Mouse (Mus musculus) testis, postnatal 14 days (tissue): ENCODE data around the gene Myo7a.

ENCODE experiments used
- DNase-seq: peaks from one replicate; pipeline ENCODE4 v3.0.0; 2021; ENCODE audit warnings: low spot score

Gene Myo7a

GRCm38 (mm10) chr7:98103002-98103941 is 16.1 kb downstream of the Myo7a start:
- peak; percentile 65 for DNase-seq

GRCm38 (mm10) chr7:98102488-98102887 is 16.8 kb downstream of the Myo7a start:
- DNase-seq = no peak

GRCm38 (mm10) chr7:98097557-98097956 is 21.8 kb downstream of the Myo7a start:
- DNase-seq = peak; percentile 77

- DNase-seq = no peak
Observed at GRCm38 (mm10) chr7:98095852-98096251, 23.5 kb downstream of the Myo7a start.

GRCm38 (mm10) chr7:98086346-98086745 is 33.0 kb downstream of the Myo7a start:
- DNase-seq = no peak

GRCm38 (mm10) chr7:98085314-98085713 is 34.0 kb downstream of the Myo7a start:
- no peak for DNase-seq

- DNase-seq = no peak
Observed at GRCm38 (mm10) chr7:98084541-98085293, 34.6 kb downstream of the Myo7a start.

GRCm38 (mm10) chr7:98082376-98082775 is 36.9 kb downstream of the Myo7a start:
- DNase-seq = no peak

- no peak for DNase-seq
Observed at GRCm38 (mm10) chr7:98077453-98077852, 41.9 kb downstream of the Myo7a start.

- peak; percentile 75 for DNase-seq
Observed at GRCm38 (mm10) chr7:98071620-98072019, 47.7 kb downstream of the Myo7a start.

GRCm38 (mm10) chr7:98066229-98066628 is 53.1 kb downstream of the Myo7a start:
- no peak for DNase-seq

- DNase-seq = no peak
Observed at GRCm38 (mm10) chr7:98054942-98055341, 64.4 kb downstream of the Myo7a start.

GRCm38 (mm10) chr7:98054461-98054860 is 64.9 kb downstream of the Myo7a start:
- DNase-seq = no peak

- DNase-seq = peak; percentile 40
Observed at GRCm38 (mm10) chr7:98051980-98052379, 67.3 kb downstream of the Myo7a start.

GRCm38 (mm10) chr7:98048101-98048824 is 71.1 kb downstream of the Myo7a start:
- DNase-seq = no peak

- no peak for DNase-seq
Observed at GRCm38 (mm10) chr7:98002617-98003016, 116.7 kb downstream of the Myo7a start.
